Mouse (Mus musculus): ENCODE data around the gene Cadps2. TPM values are rescaled to one million over a fixed set of nuclear protein-coding genes. Genes with fewer than 3 reads are reported as not detected.
A peak's percentile ranks its signal among the peaks of the same experiment; 100 is the strongest.

Cadps2 gene
- polyA plus RNA-seq, 1 experiment from 2014 or later: 6.6 TPM

GRCm38 (mm10) chr6:23837127-23837526 lies 2.1 kb downstream of the Cadps2 start:
- H3K27ac ChIP-seq: no peak overlapping the region
- WGBS: 83% methylated on average over 5 of the region's 5 CpGs
- no peaks in the 10 kb centered on the region for H3K9me3 ChIP-seq (replicated peaks)
- peak overlapping the region; percentile 95; the same call in 1 of the 2 replicates for H3K4me2 ChIP-seq
- H3K4me1 ChIP-seq: peaks cover 14% of the 10 kb centered on the region
- no peak overlapping the region for H3K9ac ChIP-seq
- H3K36me3 ChIP-seq: no peaks in the 10 kb centered on the region
- no peak for ATAC-seq (replicated peaks; ENCODE audit: low FRiP score)
- H3K27me3 ChIP-seq: peaks cover 17% of the 10 kb centered on the region
- no peak overlapping the region for H3K4me3 ChIP-seq (replicated peaks)

GRCm38 (mm10) chr6:23836694-23837093 lies 2.5 kb downstream of the Cadps2 start:
- peaks cover 17% of the 10 kb centered on the region for H3K27me3 ChIP-seq
- WGBS: 40% methylated on average over 2 of the region's 2 CpGs
- no peak overlapping the region for H3K4me3 ChIP-seq (replicated peaks)
- H3K9me3 ChIP-seq (replicated peaks): no peaks in the 10 kb centered on the region
- no peaks in the 10 kb centered on the region for H3K36me3 ChIP-seq
- ATAC-seq (replicated peaks; ENCODE audit: low FRiP score): no peak
- no peak overlapping the region for H3K9ac ChIP-seq
- peaks cover 14% of the 10 kb centered on the region for H3K4me1 ChIP-seq
- no peak overlapping the region for H3K27ac ChIP-seq
- H3K4me2 ChIP-seq: peak overlapping the region; percentile 95; the same call in 1 of the 2 replicates

- Histone ChIP-seq H3K27ac (no peak overlapping the region), H3K36me3 (no peaks in the 10 kb centered on the region), H3K4me3 (replicated peaks) (no peak overlapping the region), H3K27me3 (peaks cover 13% of the 10 kb centered on the region), H3K4me2 (no peak overlapping the region), H3K4me1 (peaks cover 14% of the 10 kb centered on the region), H3K9ac (no peak overlapping the region), H3K9me3 (replicated peaks) (no peaks in the 10 kb centered on the region)
- ATAC-seq (replicated peaks; ENCODE audit: low FRiP score): no peak
- 87% methylated on average over 4 of the region's 4 CpGs for WGBS
These were observed 3.7 kb downstream of the Cadps2 start for GRCm38 (mm10) chr6:23835552-23835951.

- Histone ChIP-seq H3K27me3 (no peaks in the 10 kb centered on the region), H3K27ac (no peak overlapping the region), H3K36me3 (no peaks in the 10 kb centered on the region), H3K9ac (no peak overlapping the region), H3K4me2 (no peak overlapping the region), H3K4me1 (no peaks in the 10 kb centered on the region), H3K4me3 (replicated peaks) (no peak overlapping the region), H3K9me3 (replicated peaks) (no peaks in the 10 kb centered on the region)
- no peak for ATAC-seq (replicated peaks; ENCODE audit: low FRiP score)
- WGBS: 56% methylated on average over 3 of the region's 3 CpGs
These were observed 8.5 kb downstream of the Cadps2 start for GRCm38 (mm10) chr6:23830741-23831140.

- H3K4me3 ChIP-seq (replicated peaks): no peak overlapping the region
- no peaks in the 10 kb centered on the region for H3K27me3 ChIP-seq
- H3K9me3 ChIP-seq (replicated peaks): no peaks in the 10 kb centered on the region
- no peak overlapping the region for H3K27ac ChIP-seq
- ATAC-seq (replicated peaks; ENCODE audit: low FRiP score): no peak
- WGBS: 94% methylated on average over 2 of the region's 2 CpGs
- H3K36me3 ChIP-seq: no peaks in the 10 kb centered on the region
- no peak overlapping the region for H3K4me2 ChIP-seq
- H3K9ac ChIP-seq: no peak overlapping the region
- no peaks in the 10 kb centered on the region for H3K4me1 ChIP-seq
These were observed 9.9 kb downstream of the Cadps2 start for GRCm38 (mm10) chr6:23829338-23829737.

GRCm38 (mm10) chr6:23821819-23822218 lies 17.4 kb downstream of the Cadps2 start:
- Histone ChIP-seq H3K4me1 (no peaks in the 10 kb centered on the region), H3K4me3 (replicated peaks) (no peak overlapping the region), H3K4me2 (no peak overlapping the region), H3K36me3 (no peaks in the 10 kb centered on the region), H3K27me3 (no peaks in the 10 kb centered on the region), H3K27ac (no peak overlapping the region), H3K9ac (no peak overlapping the region), H3K9me3 (replicated peaks) (no peaks in the 10 kb centered on the region)
- ATAC-seq (replicated peaks; ENCODE audit: low FRiP score): no peak
- 86% methylated on average over 5 of the region's 5 CpGs for WGBS

GRCm38 (mm10) chr6:23810087-23810486 lies 29.1 kb downstream of the Cadps2 start:
- 69% methylated on average over 1 of the region's 1 CpGs for WGBS

GRCm38 (mm10) chr6:23809344-23809743 lies 29.9 kb downstream of the Cadps2 start:
- H3K9me3 ChIP-seq (replicated peaks): no peaks in the 10 kb centered on the region
- H3K27ac ChIP-seq: no peak overlapping the region
- no peak overlapping the region for H3K4me2 ChIP-seq
- H3K27me3 ChIP-seq: no peaks in the 10 kb centered on the region
- no peaks in the 10 kb centered on the region for H3K36me3 ChIP-seq
- WGBS: 92% methylated on average over 6 of the region's 6 CpGs
- H3K4me3 ChIP-seq (replicated peaks): no peak overlapping the region
- no peak for ATAC-seq (replicated peaks; ENCODE audit: low FRiP score)
- H3K4me1 ChIP-seq: no peaks in the 10 kb centered on the region
- no peak overlapping the region for H3K9ac ChIP-seq

More at GRCm38 (mm10) chr6:23810087-23810486, 29.1 kb downstream of the Cadps2 start:
- H3K4me2 ChIP-seq: no peak overlapping the region
- no peaks in the 10 kb centered on the region for H3K4me1 ChIP-seq
- H3K9me3 ChIP-seq (replicated peaks): no peaks in the 10 kb centered on the region
- no peaks in the 10 kb centered on the region for H3K36me3 ChIP-seq
- no peak overlapping the region for H3K9ac ChIP-seq
- H3K27me3 ChIP-seq: no peaks in the 10 kb centered on the region
- no peak overlapping the region for H3K27ac ChIP-seq
- H3K4me3 ChIP-seq (replicated peaks): no peak overlapping the region
- ATAC-seq (replicated peaks; ENCODE audit: low FRiP score): no peak

GRCm38 (mm10) chr6:23805333-23805732 lies 33.9 kb downstream of the Cadps2 start:
- WGBS: 91% methylated on average over 7 of the region's 7 CpGs
- no peaks in the 10 kb centered on the region for H3K36me3 ChIP-seq

GRCm38 (mm10) chr6:23791822-23792221 lies 47.4 kb downstream of the Cadps2 start:
- 76% methylated on average over 3 of the region's 3 CpGs for WGBS
- Histone ChIP-seq H3K36me3 (no peaks in the 10 kb centered on the region), H3K9ac (no peak overlapping the region), H3K4me1 (no peaks in the 10 kb centered on the region), H3K9me3 (replicated peaks) (no peaks in the 10 kb centered on the region), H3K4me3 (replicated peaks) (no peak overlapping the region), H3K4me2 (no peak overlapping the region), H3K27ac (no peak overlapping the region), H3K27me3 (no peaks in the 10 kb centered on the region)
- no peak for ATAC-seq (replicated peaks; ENCODE audit: low FRiP score)

More at GRCm38 (mm10) chr6:23805333-23805732, 33.9 kb downstream of the Cadps2 start:
- no peak overlapping the region for H3K4me2 ChIP-seq
- ATAC-seq (replicated peaks; ENCODE audit: low FRiP score): no peak
- no peak overlapping the region for H3K9ac ChIP-seq
- H3K9me3 ChIP-seq (replicated peaks): no peaks in the 10 kb centered on the region
- no peaks in the 10 kb centered on the region for H3K4me1 ChIP-seq
- no peak overlapping the region for H3K4me3 ChIP-seq (replicated peaks)
- H3K27ac ChIP-seq: no peak overlapping the region
- H3K27me3 ChIP-seq: no peaks in the 10 kb centered on the region

- H3K9me3 ChIP-seq (replicated peaks): no peaks in the 10 kb centered on the region
- H3K4me1 ChIP-seq: no peaks in the 10 kb centered on the region
- no peaks in the 10 kb centered on the region for H3K27me3 ChIP-seq
- H3K36me3 ChIP-seq: no peaks in the 10 kb centered on the region
- ATAC-seq (replicated peaks; ENCODE audit: low FRiP score): peak; percentile 67; the same call in 1 of the 2 replicates
- no peak overlapping the region for H3K27ac ChIP-seq
- 52% methylated on average over 1 of the region's 1 CpGs for WGBS
- no peak overlapping the region for H3K9ac ChIP-seq
- no peak overlapping the region for H3K4me2 ChIP-seq
- H3K4me3 ChIP-seq (replicated peaks): no peak overlapping the region
These were observed 61.6 kb downstream of the Cadps2 start for GRCm38 (mm10) chr6:23777641-23778040.

- Histone ChIP-seq H3K9ac (no peak overlapping the region), H3K4me3 (replicated peaks) (no peak overlapping the region), H3K4me2 (no peak overlapping the region), H3K4me1 (no peaks in the 10 kb centered on the region), H3K9me3 (replicated peaks) (no peaks in the 10 kb centered on the region), H3K27ac (no peak overlapping the region), H3K36me3 (no peaks in the 10 kb centered on the region), H3K27me3 (no peaks in the 10 kb centered on the region)
- no peak for ATAC-seq (replicated peaks; ENCODE audit: low FRiP score)
- WGBS: 65% methylated on average over 3 of the region's 3 CpGs
These were observed 77.0 kb downstream of the Cadps2 start for GRCm38 (mm10) chr6:23762204-23762603.

GRCm38 (mm10) chr6:23758249-23758648 lies 81.0 kb downstream of the Cadps2 start:
- H3K36me3 ChIP-seq: no peaks in the 10 kb centered on the region
- ATAC-seq (replicated peaks; ENCODE audit: low FRiP score): no peak
- 82% methylated on average over 2 of the region's 2 CpGs for WGBS
- H3K4me3 ChIP-seq (replicated peaks): no peak overlapping the region
- no peaks in the 10 kb centered on the region for H3K9me3 ChIP-seq (replicated peaks)
- H3K9ac ChIP-seq: no peak overlapping the region
- no peaks in the 10 kb centered on the region for H3K4me1 ChIP-seq
- no peak overlapping the region for H3K27ac ChIP-seq
- H3K27me3 ChIP-seq: no peaks in the 10 kb centered on the region
- no peak overlapping the region for H3K4me2 ChIP-seq

Data from kidney, embryonic 15.5 days (tissue).